Mouse (Mus musculus) A20 (cell line): ENCODE measurements around the gene Adgrl2.
A peak's percentile ranks its signal among the peaks of the same experiment; 100 is the strongest.

Experiments
- DNase-seq: peaks from one replicate; pipeline ENCODE4 v3.0.0-alpha.2; 2011; ENCODE audit warnings: low read depth, low spot score

The Adgrl2 gene

DNA sequence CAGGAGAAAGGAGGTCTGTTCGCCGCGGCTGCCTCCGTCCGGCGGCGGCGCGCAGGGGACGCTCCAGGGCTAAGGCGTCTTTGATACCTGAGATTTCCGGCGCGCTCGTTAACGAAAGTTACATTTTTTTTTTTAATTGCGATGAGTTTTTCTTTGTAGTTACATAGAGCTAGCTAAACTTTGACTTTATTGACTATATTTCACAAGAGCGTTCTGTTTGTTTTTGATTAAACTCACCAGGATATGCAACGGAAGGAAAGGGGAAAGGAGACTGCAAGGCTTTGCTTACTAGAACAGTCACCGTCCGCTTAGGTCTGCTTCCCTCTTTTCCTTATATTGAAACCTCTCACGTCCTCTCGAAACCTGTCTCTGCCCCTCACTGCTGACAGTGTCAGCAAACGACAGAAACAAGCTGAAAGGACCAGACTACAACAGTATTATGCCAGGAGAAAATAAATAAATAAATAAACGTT, at the start of gene Adgrl2:
TSS of gene Adgrl2 (minus strand) at position 25 of the 473 bp plus-strand sequence.
- no peak for DNase-seq

DNA sequence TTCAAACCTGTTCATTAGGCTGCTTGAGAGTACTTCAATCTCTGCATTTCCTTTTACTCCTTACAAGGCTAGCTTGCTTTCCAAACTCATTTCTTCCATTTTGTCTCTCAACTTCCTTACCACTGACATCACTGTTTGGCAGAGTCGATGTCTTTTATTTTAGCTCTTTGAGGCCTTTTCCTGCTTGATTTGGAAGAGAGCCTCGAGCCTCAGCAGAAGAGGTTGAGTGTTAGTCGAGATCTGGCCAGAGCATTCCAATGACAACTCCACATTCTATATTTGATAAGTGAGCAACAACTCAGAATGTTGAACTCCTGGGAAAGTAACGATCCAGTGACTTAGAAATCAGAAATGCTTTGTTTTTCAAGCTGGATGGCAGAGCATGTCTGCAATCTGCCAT, 48.4 kb upstream of the Adgrl2 start:
- no peak for DNase-seq

DNA sequence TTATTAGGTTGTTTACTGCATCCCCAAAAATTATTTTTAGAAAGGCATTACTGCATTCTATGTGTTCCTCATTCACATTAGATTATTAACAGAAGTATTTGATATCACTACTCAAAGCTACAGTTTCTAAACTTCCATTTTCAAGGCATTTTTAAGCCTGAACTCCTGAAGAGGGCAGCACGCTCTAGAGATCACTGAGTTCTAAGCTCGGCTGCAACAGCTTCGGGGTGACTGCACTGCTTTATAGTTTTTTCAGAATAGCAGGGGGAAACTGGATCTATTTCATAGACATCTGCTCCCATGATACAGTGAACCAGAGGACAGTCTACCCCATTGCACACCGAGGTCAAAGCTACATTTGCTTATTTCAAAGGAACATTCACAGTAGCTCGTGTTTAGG, 29.6 kb upstream of the Adgrl2 start:
- DNase-seq = no peak

DNA sequence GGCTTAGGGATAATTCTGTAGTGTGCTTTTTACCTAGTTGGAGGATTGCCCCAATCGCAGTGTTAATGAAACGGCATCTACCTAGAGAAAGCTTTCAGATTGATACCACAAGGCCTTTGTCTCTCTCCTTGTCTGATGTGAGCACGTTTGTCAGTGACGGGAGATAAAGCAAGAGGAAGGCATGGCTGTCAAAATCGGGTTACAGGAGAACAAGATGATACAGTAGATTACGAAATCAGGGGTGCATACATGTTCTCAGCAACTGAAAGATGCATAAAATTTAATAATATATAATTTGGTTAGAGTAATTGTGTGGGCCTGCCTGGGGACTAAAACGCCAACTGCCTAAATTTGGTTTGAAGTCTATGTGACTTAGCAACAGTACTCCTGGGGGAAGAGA, 19.0 kb upstream of the Adgrl2 start:
- no peak for DNase-seq

DNA sequence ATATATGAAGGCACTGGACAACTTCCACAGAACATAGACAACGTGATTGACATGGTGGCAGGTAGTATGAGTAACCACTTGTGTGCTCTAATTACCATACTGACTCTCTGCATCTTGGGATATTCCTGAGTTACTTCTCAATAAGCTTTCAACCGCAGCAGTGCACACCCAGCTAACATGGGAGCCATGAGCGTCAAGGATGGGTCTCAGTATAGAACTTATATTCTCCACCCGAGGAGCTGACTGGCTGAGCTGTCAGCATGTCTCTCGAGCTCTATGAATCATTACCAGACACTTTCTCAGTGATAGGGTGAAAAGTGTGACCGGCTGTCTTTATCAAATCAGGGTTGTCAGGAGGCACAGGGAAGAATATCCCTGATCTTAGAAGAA, 18.3 kb upstream of the Adgrl2 start:
- no peak for DNase-seq

DNA sequence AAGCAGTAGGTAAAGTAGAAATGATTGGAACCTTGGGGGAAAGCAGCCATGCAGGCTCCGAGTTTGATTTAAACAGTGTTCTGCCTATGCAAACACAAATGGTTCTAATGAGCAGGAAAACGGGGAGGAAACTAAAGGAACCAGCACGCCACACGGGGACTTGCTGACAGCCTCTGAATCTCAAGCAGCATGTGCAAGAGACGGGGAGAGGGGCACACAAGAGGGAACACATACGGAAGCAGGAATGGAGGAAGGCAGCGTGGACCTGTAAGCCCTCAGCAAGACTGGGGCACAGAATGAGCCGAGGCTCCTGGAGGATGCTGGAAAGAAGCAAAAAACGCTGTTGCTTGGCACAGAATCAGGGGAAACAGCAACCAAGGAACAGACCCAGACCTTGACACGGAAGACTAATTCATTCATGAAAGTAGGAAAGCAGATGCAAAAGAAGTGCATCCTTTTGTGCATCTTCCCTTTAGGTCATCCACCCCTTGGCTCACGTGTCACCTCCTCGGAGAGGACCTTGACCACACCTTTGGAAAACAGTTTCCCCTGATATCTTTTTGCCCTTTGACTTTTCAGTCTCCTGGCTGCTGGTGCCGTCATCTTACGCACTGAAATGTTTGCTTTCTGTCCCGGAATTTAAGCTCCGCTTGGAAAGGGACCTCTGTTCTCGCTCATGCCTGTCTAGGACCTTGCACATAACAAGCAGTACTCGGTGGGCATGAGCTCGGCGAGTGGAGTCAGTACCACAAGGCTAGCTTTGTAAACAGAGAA, 17.7 kb upstream of the Adgrl2 start:
- no peak for DNase-seq

DNA sequence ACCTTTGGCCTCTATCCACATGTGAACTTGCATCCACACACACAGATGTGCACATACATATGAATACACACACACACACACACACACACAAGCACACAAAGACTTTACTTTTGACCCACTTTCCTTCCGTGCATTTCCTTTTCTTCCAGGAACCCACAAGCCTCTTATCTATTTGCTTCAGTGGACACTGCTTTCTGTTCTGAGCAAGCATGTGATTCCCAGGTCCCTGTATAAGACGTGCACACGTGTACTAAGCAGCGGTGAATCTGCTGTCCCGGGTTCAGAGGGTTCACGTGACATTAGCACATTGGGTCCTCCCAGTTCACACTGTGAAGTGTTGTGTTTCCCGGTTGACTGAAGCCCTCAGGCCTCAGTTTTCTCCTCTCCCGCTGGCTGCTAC, 11.0 kb upstream of the Adgrl2 start:
- no peak for DNase-seq

DNA sequence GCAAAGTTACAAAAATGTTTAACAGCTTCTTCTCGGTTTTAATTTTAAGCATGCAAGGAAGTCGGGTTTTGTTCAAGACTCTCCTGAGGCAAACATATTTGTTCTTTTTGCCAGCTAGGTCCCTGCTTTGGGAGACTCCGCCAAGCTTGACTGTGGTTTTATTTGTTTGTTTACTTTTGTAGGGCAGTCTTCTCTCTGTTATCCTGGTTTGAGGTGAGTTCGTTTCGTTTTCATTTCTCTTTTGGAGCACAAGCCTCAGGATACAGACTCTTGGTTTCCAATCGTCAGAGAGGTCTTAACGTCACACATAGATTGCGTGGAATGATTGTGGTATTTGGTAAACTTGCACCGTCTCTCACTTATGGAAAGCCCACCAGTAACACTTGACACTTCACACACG, 8.3 kb upstream of the Adgrl2 start:
- no peak for DNase-seq

DNA sequence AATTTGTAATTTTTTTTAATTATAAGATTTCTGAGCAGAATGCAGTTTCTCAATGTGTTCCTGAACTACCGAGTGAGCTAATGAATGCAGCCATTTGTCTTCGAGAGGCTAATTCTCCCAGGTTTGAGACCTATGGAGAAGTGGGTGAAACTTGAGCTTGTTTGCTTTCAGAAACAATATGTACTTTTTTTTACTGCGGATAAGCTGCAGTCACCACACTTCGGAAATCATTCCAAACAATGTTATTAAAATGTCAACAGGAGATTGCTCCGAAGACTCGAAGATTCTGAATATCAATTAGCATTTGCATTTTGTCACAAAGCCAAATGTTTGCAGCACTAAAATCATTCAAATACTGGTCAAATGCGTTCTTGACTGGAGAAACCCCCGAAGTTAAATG, 701 bp upstream of the Adgrl2 start:
- DNase-seq = no peak

DNA sequence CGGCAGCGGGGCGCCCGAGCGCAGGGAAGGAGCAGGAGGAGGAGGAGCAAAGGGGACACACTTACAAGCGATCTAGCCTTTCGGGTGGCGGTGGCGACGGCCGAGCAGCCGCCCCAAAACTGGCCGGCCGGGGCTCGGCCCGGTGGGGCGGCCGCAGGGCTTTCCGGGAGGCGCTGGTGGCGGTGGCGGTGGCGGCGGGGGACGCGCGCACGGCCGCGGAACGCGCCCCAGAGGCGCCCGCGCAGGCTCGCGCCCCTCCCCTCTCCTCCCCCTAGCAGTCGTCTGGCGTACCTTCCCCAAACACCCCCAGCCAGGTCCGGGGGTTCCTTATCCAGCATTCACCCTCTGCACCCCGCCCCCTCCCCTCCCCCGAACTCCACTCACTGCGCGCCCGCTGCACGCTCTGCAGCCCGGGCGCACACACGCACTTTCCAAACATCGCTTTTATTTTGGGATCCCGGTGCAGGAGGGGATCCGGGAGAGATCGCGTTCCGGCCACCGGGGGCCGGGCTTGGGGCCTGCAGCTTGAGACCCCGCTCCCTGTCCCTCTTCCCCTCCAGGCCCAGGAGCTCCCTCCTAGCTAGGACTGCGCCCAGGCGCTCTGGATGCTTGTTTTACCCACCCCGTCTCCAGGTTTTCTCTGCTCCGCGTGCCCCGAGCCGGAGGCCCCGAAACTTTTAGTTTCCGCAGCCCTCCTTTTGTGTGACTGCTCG, 381 bp downstream of the Adgrl2 start:
- DNase-seq = peak; percentile 71

DNA sequence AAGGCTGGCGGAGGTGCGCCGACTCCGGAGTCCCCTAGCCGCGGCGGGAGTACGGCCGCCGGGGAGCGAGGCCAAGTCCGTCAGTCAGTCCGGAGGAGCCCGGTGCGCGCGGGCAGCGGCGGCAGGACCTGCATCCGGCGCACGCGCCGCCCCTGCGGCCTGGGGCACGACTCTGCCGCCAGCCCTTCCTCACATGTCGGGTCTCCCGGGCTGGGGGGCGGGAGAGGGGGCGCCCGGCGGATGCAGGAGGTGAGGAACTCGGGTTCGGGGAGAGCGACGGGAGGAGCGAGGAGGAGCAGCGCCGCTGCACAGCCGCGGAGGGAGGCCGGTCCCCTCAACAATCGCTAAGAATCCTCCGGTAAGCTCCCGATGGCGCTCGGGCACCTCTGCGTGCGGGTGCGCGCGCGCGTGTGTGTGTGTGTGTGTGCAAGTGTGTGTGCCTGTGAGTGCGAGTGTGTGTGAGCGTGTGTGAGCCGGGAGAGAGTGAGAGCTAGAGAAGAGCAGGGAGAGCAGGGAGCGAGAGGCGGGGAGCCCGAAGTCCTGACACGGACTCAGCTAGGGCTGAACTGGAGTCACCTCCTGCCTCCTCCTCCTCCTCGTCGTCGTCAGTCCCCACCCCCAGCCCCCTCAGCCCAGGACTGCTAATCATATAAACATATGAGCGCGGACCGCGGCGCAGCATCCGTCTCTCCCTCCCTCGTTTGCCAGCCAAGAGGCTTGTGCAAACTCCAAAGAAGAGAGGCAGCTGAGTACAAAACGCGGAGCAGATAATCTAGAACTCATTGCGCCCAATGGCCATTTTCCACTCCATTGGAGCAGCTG, 1.1 kb downstream of the Adgrl2 start:
- no peak for DNase-seq

DNA sequence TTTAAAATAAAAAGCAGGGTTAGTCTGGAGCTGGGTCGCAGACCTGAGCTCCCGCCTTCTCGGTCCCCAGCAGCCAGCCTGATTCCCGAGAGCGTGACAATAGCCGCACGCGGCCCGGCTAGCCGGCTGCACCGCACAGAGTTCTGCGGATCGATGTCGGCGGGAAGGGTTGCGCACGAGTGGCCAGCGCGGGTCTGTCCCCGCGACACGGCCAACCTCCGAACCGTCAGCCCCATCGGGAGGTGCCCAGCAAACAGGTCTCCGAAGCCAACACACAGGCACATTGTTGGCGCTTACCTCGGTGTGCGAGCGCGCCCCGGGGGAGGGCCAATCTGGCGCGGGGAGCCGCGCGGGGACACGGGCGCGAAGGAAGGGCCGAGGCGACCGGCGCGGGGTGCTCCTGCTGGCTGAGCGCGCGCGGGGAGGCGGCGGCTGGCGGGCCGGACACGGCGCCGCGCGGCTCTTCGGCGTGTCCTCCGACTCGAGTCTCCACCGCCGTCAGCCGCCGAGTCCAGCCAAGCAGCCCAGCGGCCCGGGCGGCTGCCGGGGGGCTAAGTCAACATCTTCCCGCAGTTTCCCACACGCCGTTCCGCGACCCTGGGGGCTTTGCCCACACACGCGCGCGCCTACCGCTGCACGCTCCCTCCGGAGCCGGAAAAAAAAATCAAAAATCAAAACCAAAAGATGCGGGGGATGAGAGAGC, 1.9 kb downstream of the Adgrl2 start:
- DNase-seq = no peak

DNA sequence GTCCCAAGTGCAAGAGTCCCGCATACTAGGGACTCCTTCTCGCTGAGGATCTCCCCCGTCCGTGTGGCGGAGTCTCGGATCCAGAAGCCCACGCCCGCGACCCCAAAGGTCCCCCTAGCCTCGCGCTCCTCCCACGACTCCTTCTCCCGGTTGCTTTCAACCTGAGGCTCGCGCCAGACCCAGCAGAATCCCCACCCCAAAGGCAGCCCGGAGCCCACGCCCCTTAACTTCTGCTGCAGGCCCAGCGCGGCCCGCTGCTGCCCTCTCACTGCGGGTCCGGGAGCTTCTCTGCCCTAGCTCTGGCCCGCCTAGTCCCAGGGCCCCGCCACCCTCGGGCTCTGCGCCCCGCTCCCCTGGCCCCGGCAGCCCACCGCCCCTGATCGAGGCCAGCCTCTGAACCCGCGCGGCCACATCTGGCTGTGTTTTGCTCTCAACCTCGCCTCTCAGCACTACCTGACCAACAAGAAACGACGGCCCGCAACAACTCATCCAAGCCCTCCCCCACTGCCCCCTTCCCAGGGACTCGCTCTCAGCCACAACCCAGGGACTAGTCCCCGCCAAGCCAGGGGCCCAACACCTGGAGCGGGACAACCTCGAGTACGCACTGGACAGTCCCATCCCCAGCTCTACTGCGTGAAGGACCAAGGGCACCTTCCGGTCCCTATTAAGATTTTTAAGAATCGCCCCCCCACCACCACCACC, 2.6 kb downstream of the Adgrl2 start:
- no peak for DNase-seq

DNA sequence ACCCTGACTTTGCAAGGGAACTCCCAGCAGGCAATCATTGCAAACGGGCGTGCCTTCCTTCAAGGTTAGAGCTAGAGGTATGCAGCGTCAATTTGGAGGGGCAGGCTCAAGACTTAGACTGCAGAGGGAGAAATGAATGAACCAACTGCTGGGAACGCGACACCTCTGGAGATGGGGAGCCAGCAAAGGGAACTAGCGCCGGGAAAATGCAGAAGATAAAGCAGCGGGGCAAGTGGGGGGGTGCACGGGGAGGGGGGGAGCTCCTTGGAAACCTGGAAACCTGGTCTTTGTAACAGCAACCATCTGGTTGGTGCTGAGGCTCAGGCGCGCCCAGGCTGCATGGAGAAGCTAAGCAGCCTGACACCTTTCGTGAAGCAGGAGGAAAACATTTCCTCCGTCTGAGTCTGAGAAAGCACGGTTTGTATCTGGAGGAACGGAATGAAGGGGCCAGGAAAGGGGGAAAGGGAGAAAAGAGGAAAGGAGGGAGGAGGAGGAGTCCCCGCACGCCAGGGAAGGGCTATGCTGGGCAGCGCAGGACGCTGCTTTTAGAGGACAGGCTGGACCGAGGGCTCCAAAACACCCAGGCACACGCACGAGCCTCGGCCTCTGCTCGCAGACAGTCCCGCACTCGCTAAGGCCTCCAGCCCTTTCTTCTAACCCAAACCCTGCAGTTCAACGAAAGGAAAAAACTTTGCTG, 3.3 kb downstream of the Adgrl2 start:
- DNase-seq = no peak

DNA sequence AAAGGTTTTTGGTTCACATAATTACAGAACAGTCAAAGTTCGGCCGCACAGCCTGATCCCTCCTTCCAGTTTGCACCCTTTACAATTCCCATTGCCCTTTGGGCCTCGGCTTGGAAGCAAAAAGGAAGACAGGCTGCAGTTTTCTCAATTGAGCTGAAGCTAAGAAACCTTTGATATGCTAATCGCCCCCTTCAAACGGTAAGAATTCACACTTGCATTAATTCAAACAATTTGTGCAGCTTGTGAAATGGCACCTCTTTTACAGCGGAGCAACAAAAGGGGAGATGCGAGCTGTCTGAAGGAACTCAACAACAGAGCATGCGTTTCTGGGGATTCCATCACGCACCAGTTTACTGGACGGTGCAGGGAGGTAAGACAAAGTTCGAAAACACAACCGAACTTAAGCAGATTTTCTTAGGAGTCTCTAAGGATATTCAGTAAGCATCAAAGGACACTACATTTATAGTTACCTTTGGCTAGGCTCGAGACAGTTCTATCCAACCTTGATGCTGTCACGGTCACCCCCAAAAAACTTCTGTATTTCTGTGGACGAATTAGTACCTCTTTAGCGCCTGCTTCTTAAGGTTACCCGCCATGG, 4.0 kb downstream of the Adgrl2 start:
- DNase-seq = no peak

DNA sequence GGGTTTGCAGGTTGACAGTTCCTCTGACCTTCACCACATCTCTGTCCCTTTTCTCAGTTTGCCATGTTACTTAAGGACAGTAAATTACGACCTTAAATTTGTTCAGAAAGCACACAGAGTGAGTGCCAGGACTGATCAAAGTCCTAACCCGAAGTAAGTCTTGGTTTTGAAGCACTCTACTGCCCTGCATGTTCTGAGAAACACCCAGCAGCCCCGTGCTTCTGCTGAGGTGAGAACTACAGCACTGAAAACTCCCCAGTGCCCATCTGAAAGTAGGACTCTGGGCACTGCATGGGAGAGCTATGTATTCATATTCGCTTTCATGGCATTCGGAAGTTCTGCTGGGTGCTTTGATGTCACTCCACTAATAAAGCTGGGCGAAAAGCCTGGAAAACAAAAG, 6.0 kb downstream of the Adgrl2 start:
- DNase-seq = no peak

DNA sequence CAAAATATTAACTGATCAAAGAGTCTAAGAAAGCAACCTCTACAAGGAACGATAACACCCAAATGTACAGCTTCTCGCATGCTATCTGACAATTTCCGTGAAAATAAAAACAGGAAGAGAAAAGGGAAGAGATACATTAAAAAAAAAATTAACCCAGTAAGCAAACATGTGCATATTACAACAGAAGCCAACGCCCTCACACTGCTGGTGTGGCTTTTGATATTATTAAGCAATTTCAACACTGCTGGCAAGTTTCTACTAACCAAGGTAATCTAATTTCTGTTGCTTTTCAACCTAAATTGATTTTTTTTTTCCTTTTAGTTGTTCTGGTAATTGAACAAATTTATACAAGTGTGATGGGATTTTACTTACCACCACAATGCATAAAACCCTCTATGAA, 8.0 kb downstream of the Adgrl2 start:
- no peak for DNase-seq

DNA sequence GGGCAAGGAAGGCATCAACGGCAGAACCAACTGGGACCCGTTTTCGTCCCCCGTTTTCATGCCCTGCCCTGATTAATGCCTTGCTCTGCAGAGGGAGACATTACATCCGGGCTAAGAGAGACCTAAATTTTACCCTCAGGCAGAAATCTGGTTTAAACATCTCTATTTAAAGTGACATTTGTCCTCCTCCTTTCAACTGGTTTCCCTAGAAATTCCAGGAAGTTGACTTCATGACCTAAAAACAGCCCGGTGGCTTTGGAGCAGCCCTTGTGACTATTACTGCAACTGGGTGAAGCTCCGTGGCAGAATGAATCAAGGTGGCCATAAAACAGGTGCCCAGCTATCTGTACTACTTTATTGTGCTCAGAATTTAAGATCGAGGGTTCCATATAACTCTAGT, 8.6 kb downstream of the Adgrl2 start:
- no peak for DNase-seq

DNA sequence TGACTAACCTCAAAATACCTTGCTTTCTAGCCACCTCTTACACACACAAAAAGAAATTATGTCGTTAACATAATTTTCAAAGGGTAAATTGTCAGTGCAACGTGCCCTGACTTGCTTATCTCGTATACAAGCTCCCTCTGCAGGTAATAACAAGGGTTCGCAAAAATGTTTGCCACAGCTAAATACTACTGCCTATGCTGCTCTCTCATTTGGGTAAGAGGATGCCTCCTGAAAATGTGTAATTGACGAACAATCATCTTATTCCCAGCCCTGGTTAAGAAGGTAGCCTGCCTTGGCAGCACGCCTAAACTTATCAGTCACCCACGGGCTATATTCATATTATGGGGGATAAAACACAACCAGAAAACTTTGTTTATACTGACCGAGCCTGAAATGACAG, 11.8 kb downstream of the Adgrl2 start:
- peak; percentile 30 for DNase-seq

DNA sequence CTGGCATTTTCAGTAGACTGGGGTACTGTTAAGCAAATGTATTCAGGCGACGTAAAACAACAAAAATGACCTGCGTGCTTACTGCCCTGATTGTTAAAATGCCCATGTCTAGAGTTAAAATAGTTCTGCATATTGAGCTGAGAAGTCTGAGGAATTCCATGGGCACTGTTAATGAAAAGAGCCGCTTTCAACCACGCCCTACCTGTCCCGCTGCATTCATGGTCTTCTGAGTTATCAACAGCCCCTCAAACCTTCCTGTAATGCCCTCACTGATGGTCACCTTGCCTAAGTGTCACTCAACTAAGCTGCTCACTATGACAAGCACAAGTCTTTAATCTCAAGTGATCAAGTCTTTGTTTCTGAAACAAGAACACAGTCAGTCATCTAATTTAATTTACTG, 12.5 kb downstream of the Adgrl2 start:
- DNase-seq = no peak
